Mouse (Mus musculus): ENCODE measurements at regions not wholly inside any gene's neighbourhood (a gene's known extent, or its start where the extent isn't known, plus 50 kb on each side); places are given as distances from the start of the nearest gene placed in this dataset.

DNA sequence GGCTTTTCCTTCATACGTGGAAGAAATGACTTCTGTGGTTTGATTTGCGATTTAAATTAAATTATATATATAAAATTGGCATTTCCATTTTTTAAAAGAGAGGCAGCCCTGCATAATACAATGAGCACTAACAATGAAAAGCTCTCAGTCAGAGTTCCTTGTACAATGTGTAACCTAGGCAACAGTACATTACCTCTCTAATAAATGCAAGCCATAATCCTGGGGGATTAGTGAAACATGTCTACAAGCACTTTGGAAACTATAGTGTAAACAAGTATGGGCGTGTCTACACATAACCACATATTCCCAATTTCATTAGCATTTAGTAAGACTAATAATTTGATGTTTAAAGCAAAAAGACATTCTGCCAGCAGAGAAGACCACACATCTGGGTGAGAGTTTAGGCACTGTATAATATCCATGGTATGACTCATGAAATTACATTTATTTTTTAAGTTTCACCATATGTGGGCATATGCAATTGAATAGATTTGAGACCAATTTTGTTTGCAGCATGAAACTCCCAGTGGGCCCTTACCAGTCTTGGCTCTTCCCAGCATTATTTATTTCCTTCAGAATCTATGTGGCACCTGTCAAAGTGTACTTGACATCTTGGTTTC, 130.9 kb upstream of the Sstr4 start:
- ATAC-seq (ENCODE audit: poor library complexity, severe bottlenecking): no peak

DNA sequence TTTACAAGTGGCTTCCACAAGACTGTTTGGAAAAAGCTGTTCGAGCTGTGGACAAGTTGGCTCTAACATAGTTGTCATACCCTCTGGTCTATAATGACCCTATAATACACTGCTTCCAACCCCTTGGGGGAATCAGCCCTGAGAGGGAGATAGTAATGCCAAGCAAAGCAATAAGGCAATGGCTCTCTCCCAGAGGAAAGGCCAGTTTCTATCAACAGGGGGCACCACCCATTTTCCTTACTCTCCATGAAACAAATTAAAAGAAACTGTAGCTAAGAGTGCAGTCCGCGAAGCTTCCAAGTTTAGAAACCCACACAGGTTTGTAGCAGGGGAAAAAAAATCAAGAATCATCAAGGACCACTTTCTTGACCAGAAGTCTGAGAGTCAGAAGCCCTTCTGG, 115.9 kb upstream of the Sstr4 start:
- no peak for ATAC-seq (ENCODE audit: poor library complexity, severe bottlenecking)

DNA sequence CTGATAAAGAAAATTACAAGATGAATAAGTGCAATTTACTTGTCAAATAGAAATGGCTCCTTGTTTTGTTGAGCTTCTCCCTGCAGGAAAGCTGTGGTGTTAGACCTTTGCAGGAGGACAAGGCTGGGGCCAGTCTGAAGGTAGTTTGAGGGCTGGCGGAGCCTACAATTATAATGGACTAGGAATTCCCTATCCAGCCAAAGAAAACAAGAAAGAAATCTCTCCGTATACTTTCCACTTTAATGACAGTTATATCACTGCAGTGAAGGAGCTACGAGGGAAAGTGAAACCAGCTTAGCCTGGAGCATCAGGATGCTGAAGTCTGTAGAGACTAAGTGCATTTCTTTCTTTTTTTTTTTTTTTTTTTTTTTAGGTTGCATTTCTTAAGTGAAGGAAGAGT, 104.8 kb upstream of the Sstr4 start:
- ATAC-seq (ENCODE audit: poor library complexity, severe bottlenecking): no peak

DNA sequence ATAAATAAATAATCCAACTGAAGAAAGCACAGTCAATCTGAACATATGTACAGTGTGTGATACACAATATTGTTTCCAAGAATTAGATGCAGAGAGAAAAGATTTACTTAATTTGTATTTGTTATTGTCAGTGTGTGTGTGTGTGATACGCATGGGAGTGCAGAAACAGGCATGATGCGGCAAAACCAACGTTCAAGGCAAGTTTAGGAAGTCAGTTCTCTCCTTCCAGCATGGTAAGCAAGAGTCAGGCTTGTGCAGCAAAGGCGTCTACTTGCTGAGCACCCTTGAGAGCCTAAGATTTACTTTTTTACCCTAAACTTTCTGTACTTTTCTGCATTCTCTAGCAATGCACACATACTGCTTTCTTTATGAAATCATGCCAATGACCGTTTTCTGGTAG, 102.7 kb upstream of the Sstr4 start:
- no peak for ATAC-seq (ENCODE audit: poor library complexity, severe bottlenecking)

DNA sequence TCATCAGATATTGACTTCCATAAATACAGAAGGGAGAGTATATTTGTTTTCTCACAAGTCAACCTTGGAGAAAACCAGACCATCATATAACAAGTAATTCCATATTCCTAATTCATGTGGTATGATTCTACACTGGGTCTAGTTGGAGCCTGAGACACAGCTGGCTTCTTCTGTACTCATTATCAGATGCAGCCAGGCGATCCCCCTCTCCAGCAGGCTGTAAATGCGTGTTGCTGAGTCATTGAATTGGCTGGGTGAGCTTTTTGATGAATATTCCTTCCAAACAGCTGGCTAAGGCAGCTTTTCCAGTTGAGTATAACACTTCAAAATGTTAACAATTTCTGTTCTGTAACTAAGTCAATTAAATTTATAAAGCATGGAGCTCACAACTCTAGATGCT, 102.2 kb upstream of the Sstr4 start:
- ATAC-seq (ENCODE audit: poor library complexity, severe bottlenecking): no peak

DNA sequence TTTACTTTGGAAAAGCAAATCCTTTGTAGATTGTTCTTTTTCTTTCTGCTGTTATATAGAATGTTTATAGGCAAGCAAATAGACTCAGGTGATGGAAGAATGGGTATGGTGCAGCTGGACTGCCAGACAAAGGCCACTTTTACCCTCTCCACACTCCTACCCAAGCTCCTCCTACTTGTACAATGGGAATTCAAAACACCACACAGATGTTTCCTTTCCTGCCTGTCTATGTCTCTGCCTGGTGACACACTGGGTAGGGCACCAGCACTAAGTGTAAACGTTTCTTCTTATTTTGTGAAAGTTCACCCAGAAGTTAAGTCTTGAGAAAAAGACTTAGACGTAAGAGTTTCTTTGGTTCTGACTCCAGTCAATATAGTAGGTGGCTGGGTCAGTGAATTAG, 94.3 kb upstream of the Sstr4 start:
- ATAC-seq (ENCODE audit: poor library complexity, severe bottlenecking): no peak

DNA sequence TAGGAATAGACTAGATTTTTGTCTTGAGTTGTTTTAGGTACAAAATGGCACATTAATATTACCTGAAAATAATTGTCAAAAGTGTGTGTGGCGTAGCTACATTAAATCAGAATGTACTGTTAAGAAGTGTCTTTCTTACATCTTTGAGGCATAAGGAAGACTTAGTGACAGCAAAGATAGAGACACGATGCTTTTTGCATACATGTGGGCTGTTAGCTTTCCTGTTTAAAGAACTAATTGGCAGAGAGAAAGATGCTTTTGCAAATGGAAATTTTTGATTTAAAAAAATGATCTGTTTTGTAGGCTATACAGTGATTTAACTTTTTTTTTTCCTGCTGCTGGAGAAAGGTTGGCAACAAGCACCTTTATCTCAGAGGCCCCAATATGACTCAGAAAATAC, 82.9 kb upstream of the Sstr4 start:
- ATAC-seq (ENCODE audit: poor library complexity, severe bottlenecking): no peak

DNA sequence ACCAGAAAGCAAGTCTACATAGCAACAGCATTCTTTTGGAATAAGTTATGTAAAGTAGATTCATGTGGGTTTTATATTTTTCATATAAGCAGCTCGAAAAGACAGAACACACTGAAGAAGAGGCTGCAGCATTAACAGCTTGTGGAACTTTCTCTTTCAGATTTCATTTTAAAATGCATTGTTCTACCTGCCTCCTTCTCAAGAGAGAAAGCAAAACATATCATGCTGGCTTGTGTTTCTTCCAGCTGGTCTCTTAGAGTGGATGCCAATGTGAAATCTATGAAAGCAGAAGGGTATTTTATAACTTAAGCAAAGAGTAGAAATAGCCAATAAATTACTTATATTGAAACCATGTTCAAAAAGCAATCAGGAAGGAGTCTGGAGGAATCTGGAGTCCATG, 74.2 kb upstream of the Sstr4 start:
- no peak for ATAC-seq (ENCODE audit: poor library complexity, severe bottlenecking)

DNA sequence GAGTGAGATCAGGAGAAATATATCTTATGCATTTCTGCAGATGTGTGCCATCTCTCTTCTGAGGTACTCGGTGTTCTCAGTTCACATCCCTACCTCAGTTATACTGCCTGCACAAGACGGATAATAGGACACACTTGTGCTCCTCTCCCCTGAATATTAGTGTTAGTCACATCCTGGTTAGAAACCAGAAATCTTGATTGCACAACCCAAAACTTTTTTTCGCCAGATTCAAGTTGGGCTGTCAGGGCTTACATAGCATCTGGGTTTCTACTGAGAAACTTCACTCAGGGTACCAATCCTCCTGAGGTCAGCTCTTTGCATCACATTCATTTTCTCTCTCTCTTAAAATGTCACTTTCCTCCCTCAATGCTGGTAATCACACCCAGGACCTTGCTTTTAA, 69.8 kb upstream of the Sstr4 start:
- ATAC-seq (ENCODE audit: poor library complexity, severe bottlenecking): no peak

DNA sequence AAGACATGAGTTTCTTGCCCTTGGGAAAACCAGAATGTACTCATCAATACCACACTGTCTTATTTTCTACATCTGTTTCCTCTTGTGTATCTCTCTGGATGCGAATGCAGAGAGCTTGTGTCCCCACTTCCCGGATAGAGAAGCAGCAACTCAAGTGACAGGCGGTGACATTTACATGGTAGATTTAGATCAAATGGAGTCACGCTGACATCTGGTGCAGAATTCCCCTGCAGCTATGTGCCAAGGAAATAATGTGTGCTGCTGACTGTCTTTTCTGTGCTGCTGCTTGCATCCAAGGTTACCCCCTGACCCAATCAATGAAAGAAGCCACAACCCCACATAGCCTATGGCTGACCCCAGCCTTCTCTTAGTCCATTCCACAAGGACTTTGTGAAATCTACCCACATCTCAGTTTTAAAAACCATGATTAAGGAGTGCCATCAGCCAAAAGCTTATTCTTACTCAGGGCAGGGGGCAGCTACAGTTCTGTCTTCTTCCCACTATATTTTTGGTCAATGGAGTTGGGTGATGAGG, 69.2 kb upstream of the Sstr4 start:
- ATAC-seq (ENCODE audit: poor library complexity, severe bottlenecking): no peak

DNA sequence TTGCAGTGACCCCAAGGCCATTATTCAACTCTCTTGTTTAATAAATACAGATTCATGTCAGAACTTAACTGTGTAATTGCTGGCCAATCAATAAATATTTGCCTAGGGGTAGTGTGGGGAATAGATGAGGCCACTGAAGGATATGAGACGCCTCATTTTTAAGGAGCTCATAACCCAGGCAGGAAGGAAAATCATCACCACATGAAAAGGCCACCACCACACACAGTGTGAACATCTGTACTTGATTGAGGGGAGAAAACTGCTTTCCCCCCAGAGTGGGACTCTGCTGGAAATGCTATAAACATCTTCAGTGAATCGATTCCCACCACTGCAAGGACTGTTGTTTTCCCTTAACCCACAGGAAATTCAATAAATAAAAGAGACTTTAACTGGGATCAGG, 68.7 kb upstream of the Sstr4 start:
- ATAC-seq (ENCODE audit: poor library complexity, severe bottlenecking): no peak

DNA sequence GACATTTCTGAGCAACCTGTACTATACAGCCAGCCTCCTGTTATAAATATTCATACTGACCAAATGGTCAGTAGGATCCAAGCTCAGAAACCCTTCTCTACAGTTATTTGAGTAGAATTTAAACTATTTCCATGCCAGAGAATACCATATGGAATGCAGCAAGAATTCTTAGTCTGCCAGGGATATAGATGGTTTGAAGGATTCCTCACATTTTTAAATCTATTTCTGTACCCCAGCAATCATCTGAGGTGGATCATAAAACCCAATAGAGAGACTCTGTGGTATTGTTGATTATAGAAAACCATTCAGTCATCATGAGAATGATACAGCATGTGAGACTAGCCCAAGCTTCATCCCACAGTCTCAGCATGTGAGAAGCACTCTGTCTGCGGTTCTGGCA, 67.6 kb upstream of the Sstr4 start:
- no peak for ATAC-seq (ENCODE audit: poor library complexity, severe bottlenecking)

DNA sequence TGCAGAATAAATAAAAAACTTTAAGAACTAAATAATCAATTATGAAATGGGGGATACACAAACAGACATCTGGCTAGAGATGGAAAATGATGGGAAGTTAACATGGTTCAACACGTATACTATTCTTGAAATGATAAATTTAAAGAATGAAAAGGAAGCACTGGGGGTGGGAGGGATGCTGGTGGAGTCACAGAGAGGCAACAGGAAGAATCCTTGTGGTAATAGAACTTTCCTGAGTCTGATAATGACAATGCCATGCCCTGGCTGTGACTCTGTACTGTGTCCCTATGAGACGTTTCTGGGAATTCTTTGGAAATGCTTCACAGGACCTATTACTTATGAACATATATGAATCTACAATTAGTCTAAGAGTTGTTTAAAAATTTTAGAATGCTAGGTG, 64.8 kb upstream of the Sstr4 start:
- no peak for ATAC-seq (ENCODE audit: poor library complexity, severe bottlenecking)

DNA sequence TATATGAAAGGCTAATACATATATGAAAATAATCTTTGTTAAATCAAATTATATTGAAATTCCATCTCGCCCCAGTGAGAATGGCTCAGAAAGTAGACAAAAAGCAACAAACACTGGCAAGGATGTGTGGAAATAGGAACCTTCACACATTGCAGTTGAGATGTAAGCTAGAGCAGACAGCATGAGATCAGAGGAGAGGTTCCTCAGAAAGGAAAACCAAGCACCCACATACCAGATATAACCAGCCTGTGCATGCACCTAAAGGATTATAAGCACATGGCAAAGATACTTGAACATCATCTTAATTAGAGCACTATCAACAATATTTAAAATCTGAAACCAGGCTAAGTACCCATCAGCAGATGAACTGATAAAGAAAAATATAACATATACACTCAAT, 60.6 kb upstream of the Sstr4 start:
- ATAC-seq (ENCODE audit: poor library complexity, severe bottlenecking): no peak

DNA sequence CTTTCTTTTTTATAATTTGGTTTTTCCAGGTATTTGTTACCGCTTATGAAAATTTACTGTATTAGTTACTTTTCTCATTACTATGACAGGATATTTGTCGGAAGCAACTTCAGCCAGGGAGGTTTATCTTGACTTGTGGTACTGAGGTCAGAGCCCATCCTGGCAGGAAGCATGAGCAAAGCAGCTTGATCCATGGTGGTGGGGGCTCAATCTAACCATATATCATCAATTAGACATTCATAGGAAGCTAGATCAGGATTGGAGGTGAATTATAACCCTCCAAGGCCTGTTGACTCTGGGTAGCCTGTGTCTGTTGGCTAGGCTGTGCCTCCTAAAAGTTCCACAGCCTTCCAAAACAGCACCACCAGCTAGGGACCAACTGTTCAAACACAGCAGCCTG, 58.5 kb upstream of the Sstr4 start:
- ATAC-seq (ENCODE audit: poor library complexity, severe bottlenecking): no peak

DNA sequence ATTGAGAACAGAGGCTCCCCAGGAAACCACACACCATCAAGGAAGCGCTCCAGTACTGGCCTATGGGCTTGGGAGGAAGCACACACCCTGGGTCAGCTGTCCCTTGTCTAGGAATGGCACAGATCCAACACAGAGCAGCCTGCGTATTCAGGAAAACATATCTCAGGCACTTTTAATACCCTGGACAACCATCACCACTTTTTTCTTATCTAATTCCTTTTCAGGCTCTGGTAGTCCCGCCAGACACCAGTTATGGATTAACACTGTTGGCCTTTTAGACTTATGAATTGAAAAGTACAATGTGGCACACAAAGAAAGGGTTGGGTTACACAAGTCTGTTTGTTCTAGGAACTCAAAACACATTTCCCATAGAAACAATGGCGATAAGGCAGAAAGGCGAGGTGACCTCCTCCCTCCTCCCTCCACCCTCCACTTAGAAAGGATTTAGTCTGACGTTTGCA, 56.8 kb upstream of the Sstr4 start:
- 0 out of 2 replicates have a peak, but pooled peaks have one; percentile 33 for ATAC-seq (ENCODE audit: poor library complexity, severe bottlenecking)

DNA sequence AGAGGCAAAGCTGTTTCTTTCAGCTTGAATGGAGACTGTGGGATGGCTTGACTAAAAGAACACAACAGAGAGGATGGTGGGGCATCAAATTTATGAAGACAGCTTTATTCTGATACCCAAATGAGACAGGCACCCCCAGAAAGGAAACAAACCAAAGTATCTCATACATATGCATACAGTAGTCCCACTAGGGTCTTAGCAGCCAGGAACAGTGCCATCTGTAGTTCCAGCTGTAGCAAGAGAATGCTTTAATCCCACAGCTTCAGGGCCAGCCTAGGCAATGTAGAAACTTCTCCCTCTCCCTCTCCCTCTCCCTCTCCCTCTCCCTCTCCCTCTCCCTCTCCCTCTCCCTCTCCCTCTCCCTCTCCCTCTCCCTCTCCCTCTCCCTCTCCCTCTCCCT, 56.2 kb upstream of the Sstr4 start:
- no peak for ATAC-seq (ENCODE audit: poor library complexity, severe bottlenecking)

DNA sequence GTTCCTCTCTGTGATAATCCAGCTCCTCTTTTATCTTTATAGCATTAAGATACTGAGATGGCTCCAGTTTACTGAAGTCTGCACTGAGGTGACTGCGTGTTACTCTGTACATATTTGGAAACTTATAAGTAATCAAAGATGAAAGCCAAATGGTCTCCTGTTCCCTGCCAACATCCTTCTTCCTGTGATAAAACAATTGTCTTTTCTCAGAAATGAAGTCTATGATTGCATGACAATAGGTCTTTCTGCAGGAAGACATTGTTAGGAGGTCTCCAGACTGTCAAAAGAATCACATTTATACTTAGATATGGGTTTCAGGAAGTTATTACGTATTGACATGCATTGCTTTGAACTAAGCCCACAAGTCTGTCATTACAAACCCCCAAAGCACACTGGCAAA, 51.0 kb upstream of the Sstr4 start:
- ATAC-seq (ENCODE audit: poor library complexity, severe bottlenecking): no peak

Data from megakaryocyte, adult 5-6 weeks (primary cell).